Mouse (Mus musculus) cerebellum, adult 11 months (tissue): ENCODE results near the gene Wap.

Source experiments
- DNase-seq: peaks from one replicate; pipeline ENCODE4 v3.0.0; 2022

The Wap gene

DNA sequence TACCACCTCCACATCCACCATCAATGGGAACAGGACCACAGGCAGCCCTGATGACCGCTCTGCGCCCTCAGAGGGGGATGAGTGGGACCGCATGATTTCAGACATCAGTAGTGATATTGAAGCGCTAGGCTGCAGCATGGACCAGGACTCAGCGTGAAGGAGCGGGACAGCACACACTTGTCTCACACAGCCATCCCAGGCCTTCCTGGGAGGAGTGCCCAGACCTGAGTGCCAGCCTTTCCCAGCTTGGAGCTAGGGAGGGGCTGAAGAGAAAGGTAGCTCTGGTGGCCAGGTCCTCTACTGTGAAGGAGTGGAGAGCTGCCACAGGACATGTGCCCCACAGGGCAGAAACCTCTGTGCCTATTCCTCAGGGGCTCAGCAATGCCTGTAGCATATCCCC lies 42.2 kb downstream of the Wap start:
- no peak for DNase-seq

DNA sequence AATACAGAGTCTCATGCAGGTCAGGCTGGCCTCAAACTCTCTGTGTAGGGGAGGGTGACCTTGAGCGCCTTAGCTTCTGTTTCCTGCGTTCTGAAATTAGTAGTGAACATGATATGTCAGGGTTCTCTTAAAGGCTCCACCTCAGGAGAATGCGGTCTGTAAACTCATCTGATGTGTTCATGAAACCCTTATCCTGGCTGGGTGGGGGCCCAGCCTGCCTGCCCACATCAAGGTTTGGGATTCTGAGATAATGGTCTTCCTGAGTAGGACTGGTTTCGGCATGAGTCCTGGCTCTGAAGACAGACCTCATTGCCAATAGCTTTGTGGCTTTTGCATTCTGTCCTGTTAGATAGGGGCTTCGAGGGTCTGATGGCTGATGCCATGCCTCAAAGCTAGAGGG lies 43.1 kb downstream of the Wap start:
- no peak for DNase-seq

DNA sequence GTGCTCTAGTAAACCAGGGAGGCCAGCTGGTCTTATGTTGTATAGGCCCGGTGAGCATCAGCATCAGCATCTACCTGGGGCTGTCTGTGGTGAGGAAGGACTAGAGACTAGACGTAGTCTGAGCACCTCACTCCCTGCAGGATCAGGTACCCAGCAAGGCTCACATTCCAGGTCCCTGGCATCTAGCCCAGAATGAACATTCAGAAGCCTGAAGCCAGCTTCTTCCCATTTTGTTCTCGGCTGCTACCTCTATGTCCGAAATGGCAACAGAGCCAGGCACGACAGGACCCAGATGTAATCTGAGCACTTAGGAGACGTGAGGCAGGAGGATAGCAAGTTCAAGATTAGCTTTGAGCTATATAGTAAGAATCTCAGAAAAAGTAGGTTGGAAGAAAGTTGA lies 43.6 kb downstream of the Wap start:
- DNase-seq = no peak

DNA sequence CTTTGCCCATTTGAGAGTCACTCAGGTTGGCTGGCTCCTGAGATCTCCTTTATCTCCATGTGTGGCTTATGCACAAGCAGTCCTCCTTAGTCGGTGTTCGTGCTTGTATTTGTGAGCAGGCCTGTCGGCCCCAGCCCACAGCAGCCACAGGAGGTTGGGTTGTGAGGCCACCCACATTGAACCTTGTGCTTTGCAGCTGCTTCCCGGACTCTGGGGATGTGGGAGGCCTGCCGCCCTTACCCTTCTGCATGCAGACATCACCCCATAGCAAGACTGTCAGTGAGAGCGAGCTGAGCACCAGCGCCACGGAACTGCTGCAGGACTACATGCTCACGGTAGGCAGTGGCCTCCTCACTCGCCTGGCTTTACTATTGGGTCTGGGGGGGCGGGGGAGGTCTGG lies 45.0 kb downstream of the Wap start:
- no peak for DNase-seq

DNA sequence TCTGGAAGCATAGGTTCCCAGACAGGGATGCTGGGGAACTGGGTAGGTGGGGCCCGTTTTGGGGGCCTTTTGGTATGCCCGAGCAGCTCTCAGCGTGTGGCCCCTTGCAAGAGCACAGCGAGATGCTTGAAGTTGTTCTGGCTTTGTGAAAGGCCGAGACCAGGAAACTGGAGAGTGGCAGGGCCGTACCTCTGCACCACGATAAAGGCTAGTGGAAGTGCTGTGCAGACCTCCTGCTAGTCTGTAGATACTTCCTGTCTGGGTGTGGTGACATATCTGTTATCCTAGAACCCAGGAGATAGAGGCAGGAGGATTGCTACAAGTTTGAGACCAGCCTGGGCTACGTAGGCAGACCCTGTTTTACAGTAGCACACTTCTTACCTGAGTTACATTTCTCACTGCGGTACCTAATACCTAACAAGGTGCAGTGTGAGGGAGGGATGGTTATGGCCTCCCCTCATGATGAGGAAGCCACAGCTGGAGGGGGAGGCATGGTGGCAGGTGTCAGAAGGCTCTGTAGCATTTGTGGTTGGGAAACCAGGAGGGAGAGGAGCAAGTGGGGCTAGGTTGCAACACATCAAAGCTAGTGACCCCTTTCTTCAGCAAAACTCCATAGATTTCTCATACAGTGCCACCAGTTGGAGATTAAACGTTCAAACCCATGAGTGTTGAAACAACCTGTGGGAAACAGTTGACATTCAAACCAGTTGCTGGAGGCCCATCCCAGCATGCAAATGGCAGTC lies 47.3 kb downstream of the Wap start:
- DNase-seq = no peak

DNA sequence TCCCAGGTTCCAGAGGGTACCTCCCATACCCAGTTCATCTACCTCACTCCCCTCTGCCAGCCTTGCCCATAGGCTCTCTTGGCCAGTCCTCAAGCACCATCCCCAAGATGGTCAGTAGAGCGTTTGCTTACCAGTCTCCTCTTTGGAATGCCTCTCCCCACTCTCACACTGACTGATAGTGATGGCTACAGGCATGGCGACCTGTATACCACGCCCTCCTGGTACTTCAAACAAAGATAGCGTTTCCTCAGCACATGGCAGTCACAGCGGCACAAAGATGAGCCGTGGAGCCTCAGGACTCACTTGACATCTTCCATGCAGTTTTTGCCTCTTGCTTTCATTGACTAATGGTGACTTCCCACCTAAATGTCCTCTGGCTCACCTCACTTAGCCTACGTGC lies 48.6 kb downstream of the Wap start:
- DNase-seq = no peak

DNA sequence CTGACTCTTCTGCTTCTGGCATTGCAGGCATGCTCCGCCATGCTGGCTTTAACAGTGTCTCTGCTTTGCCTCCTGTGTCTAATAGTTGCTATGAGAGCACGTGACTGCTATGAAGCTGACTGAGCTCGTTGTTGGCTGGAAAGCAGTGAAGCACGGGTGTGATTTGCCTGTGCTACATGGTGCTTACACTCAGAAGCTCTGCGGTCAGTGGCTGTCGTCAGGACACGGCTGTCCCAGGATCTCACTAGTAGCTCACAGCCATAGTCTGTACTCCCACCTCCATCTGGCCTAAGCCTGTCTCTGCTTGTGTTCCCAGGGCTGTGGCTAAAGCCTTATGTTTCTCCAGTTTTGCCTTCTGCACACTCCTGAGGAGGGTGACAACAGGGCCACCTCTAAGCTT lies 50.1 kb downstream of the Wap start:
- DNase-seq = no peak

DNA sequence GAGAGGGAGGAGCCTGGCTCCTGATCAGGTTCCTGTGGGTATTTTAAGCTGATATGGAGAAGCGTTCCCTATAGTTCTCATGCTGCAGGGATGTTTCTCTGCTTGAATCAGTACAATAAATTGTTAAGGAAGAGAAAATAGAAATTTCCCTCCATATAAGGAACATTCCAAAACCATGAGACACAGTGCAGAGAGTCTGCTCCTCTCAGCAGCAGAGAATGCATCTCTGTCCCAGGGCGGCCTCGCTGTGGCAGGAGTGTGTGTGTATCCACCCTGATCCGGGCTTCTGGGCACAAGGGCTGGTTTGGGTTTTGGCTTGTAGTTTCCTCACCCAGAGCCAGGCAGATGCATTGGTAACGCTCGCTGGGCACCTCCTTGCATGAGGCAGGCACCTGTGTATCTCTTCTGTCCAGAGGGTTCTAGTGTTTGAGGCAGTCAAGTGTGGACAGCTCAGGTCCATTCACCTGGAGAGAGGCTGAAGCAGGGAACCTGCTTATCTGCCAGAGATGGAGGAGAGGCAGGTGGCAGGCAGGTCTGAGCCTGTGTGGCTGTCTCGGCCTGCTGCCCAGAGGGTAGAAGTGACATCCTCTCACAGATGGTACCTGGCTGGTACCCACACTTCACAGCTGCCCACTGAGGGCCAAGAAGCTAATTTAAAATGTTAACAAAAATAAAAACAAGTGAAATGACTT lies 51.0 kb downstream of the Wap start:
- peak; percentile 75 for DNase-seq

DNA sequence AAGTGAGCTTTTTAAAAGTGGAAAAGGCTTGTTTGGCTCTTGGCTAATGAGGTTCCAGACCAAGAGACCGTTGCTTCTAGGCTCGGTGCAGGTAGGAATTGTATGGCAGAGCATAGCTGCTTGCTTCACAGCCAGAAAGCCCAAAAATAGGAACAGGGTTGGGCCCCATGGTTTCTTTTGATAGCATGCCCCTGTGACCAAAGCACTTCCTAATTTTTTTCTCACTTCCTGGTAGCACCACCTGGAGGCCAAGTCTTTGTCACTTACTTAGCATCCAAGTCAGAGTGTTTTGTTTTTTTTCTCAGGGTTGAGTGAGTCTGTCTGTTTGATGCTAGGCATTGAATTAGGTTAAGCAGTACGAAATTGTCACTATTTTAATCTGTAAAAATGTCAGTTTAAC lies 51.8 kb downstream of the Wap start:
- DNase-seq = no peak

DNA sequence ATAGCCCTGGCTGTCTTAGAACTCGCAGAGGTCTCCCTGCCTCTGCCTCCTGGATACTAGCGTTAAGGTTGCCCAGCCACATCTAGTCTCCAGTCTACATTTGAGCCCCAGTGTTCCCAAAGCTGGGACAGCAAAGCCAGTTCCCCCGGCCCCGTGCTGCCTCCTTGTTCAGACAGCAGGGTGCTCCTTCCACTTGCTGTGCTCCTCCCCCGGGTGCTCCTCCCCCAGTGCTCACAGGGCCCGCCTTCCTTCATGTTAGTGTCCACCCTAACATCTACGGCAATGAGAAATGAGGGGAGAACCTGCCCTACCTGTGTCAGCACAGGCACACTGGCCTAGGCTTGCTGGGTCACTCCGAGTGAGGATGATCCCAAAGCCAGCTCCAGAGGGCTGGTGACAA lies 52.7 kb downstream of the Wap start:
- no peak for DNase-seq
